Mouse (Mus musculus) spleen, adult 18-20 months (tissue): Measurements from ENCODE around the gene Eloa.
"Not testable (repeated sequence)": the region's sequence is repeated elsewhere in the genome, so short reads cannot be mapped to it uniquely, and the experiment has no call there.

Experiments
- DNase-seq, 2 experiments: peaks; one replicate each; pipeline ENCODE4 v3.0.0; 2022; ENCODE audit warnings: mixed read lengths in 2 of 2

The Eloa gene

DNA sequence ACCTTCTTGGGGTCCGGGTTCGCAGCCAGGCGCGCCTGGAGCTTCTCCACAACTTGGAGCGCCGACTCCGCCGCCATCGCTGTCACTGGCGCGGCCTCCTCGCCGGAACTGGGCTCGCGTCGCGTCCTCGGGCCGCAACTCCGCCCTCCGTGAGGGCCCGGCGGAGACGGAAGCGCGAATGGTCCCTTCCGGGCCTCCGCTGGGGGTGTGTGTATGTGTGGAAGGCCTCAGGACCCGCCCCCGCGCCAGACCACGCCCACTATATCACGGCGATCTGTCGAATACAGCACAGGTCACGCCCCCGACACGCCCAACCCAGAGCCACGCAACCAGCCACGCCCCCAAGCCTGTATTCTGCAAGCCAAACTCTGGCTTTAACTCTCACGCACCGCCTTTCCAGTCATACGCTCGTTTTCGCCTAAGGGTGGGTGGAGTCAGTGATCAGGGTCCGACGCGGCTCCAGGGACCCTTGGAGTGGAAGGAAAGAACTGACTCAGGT lies at the start of gene Eloa:
TSS of gene Eloa (minus strand) at position 215 of the 499 bp plus-strand sequence.
- DNase-seq, result peak; percentile 100

DNA sequence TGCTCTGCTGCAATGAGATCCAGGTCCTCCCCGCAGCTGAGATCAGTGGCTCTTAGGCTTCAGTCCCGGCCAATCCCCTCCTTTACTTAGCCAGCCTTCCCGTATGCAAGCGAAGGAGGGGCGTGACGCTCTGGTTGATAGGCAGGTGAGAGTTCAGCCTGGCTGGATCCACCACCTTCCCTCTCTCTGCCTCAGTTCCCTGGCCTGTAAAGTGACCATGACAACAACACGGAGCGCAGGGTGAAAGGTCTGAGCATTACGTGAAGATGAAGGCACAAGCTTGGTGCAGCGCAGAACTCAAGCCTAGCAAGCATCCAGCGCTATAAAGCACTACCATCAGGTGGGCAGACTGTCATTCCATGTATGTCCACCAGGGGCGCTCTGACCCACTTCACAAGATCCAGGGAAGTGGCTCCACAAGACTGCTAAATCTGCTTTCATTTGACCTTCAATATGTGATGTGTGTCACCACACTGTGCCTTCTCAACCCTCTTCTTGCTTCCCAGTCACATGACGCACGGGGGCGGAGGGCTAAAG lies 49.7 kb upstream of the Eloa start:
- peak; percentile 70 to 83 for DNase-seq

DNA sequence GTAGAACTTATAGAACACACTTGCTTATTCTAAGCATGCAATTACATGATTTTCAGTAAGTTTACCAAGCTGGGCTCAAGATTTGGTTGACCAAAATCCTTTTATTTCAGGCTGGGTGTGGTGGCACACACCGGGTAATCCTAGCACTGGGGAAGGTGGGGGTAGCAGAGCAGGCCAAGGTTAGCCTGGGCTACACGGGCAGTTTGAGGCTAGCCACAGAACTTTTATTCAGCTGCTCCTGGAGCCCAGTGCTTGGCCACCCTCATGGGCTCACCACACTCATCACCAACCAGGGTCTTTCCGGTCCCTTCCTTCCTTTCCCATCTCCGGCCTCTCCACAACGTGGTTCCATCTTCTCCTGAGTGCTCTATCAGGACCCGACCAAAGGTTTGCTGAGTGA lies 49.0 kb upstream of the Eloa start:
- DNase-seq, result no peak

DNA sequence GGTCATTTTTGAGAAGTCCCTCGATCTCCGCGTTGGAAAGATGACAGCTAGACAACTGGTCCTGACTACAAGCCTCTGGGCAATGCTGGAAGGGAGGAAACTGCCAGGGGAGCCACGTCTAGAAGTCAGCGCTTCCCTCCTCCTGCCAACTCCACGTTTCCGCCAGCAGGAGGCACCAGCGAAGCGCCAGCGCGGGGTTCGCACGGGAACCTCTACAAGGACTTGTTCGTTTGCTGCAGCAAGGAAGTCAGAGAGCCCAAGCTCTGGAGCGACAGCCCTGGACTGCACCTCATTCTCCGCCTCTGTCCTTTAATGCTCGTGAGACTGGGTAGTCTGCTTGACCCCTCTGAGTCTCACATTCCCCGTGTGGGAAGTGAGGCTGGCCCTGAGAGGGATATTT lies 48.4 kb upstream of the Eloa start:
- DNase-seq, result peak; percentile 73 to 83

DNA sequence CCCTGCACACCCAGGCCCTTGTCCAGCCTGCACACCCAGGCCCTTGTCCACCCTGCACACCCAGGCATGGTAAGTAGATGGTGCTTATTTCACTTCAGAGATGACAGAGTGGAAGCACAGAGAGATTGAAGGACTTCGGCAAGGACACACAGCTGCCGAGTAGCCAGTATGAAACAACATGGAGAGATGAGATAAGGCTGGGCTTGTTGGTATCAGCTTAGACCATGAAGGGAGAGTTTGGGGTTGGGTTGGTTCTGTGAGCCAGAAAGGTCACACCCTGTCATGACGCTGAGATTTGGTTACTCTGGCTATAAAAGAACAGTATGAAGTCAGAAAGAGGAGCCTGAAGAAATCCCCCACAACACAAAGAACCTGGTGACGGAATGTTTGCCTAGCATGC lies 47.8 kb upstream of the Eloa start:
- DNase-seq, result no peak

DNA sequence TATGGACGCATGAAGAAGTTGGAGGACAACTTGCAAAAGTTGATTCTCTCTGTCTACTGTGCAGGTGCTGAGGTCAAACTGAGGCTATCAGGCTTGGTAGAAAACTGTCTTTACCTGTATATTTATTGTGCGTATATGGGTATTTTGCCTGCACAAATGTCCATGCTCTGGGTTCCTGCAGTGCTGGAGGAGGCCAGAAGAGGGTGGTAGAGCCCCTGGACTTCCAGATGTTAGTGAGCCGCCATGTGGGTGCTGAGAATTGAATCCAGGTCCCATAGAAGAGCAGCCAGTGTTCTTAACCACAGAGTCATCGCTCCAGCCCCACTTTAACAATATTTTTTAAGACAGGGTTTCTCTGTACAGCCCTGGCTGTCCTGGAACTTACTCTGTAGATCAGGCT lies 41.6 kb upstream of the Eloa start:
- no peak for DNase-seq

DNA sequence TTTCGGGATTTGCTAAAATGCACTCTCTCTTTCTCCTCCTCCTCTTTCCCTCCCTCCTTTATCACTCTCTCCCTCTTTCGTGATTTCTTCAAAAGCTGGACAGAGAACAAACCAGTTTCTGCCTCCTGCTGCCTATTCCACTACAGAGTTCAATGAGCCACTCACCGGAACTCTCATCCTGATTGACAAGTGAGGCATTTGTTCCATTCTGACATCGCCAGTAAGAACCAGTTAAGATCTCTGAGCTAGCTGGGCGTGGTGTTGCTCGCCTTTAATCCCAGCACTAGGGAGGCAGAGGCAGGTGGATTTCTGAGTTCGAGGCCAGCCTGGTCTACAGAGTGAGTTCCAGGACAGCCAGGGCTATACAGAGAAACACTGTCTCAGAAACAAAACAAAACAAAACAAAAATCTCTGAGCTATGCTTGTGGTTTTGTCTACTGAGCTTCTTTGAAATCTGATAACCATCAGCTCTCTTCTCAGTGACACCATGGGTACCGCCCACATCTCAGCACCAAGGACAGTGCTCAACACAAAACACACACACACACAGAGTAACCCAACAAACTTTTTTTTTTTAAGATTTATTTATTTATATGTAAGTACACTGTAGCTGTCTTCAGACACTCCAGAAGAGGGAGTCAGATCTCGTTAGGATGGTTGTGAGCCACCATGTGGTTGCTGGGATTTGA lies 38.4 kb upstream of the Eloa start:
- DNase-seq, result not testable (repeated sequence)

DNA sequence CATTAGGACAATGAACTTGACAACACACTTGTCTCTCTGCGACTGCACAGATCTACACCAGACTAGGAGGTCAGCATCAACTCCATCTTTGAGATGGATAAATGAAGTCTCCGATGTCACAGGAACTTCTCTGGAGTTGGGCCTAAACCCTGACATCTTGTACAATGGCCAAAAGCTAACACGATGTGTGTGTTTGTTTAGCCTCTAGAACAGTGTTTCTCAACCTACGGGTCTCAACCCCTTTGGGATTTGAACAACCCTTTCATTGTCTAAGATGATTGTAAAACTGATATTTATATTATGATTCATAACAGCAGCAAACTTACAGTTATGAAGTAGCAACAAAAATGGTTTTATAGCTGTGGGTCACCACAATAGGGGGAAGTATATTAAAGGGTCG lies 36.4 kb upstream of the Eloa start:
- no peak for DNase-seq

DNA sequence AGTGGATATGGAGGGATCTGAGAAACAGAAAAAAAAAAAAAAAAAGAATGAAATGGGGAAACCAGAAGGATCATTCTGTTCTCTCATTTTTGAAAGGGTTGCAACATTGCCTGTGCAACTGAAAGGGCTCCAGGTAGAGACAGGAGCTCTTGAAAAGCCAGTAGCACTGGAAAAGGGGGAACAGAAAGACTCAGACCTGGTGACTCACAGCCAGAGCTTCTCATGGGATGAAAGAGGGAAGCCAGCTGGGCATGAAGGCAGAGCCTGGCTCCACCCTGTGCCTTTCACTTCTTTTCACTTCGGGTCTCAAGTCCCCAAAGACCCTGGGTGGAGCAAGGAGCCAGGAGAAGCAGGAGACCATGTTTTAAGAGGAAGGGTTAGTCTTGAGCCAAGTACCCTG lies 34.5 kb upstream of the Eloa start:
- DNase-seq, result no peak

DNA sequence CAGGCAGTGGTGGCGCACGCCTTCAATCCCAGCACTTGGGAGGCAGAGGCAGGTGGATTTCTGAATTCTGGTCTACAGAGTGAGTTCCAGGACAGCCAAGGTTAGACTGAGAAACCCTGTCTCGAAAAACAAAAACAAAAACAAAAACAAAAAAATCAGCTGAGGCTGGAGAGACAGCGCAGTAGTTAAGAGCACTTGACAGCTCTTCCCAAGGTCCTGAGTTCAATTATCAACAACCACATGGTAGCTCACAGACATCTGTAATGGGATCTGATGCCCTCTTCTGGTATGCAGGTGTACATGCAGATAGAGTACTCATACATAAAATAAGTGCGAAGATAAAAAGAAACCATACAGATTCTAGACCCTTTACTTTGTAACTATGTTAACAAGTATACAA lies 32.3 kb upstream of the Eloa start:
- no peak for DNase-seq

DNA sequence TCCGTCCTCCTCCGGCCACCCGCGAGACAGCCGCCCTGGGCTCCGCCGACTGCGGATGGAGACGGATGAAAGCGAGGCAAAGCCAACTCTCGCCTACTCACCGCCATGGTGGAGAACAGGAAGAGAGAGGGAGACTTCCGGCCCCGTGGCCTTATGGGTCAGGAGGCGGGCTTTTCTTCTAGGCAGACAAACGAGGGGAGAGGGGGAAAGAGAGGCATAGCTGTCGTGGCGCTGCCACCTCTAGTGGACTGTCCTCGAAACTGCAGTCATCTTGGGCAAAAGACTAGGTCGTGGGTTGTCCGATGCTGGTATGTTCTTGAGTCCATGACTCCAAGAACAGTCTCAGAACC lies 31.7 kb upstream of the Eloa start, which contains the start of gene Rpl11:
TSS of gene Rpl11 (minus strand) at position 182 of the 350 bp plus-strand sequence.
- peak; percentile 85 to 86 for DNase-seq

DNA sequence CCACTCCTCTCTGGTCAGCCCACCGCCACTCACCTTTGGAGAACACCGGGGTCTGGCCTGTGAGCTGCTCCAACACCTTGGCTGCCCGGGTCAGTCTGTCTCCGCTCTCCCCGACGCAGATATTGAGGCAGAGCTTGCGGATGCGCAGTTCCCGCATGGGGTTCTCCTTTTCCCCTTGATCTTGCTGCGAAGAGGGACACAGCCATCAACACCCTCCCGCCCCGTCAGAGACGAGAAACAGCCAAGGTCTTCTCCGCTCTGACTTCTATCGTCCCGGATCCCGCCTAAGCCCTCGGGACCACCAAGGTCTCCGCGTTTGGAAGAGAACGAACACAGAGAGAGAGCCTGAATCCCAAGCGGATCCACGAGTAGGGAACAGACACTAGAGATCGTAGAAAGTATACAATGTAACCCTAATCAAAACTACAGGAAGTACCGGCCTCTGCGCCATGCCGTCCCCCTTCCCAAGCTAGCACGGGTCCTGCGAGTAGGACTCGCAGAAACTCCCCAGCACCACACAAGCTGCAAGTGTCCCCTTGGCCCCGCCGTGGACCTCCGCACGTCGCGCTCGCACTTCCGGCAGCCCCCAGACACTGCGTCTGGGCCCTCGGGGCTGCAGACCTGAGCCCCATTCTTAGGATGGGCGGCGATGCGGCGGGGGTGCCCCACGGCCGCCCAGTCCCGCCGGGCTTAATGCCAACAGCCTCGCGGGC lies 31.1 kb upstream of the Eloa start:
- DNase-seq, result no peak

DNA sequence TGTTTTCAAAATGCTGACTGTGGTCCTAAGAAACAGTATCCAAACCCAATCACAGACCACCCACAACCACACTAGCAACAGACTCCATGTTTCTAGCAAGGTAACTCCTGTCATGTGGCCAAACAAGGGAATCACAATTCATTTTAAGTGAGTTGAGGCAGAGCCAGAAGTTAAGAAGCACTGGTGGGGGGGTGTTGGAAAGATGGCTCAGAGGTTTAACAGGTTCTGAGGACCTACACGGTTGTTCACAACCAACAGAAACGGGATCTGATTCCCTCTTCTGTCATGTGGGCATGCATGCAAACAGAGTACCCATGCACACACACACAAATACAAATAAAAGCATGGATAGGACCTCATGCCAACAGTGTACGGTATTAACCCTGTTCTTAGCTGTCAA lies 30.5 kb upstream of the Eloa start:
- DNase-seq, result no peak

DNA sequence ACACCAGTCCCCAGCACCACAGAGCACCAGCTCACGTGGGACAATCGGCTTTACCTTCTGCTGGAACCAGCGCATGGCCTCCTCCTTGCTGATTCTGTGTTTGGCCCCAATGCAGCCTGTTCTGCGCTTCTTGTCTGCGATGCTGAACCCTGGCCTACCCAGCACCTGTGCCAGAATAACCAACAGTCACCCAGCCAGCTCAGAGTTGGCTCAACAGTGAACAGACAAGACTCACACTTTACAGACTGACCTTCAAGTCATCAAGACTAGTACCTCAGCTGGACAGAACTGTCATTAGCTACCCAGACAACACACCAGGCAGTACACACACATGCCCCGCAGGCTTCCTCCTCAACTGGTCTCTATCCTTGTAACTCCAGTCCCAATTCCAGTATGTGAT lies 28.7 kb upstream of the Eloa start:
- no peak for DNase-seq

DNA sequence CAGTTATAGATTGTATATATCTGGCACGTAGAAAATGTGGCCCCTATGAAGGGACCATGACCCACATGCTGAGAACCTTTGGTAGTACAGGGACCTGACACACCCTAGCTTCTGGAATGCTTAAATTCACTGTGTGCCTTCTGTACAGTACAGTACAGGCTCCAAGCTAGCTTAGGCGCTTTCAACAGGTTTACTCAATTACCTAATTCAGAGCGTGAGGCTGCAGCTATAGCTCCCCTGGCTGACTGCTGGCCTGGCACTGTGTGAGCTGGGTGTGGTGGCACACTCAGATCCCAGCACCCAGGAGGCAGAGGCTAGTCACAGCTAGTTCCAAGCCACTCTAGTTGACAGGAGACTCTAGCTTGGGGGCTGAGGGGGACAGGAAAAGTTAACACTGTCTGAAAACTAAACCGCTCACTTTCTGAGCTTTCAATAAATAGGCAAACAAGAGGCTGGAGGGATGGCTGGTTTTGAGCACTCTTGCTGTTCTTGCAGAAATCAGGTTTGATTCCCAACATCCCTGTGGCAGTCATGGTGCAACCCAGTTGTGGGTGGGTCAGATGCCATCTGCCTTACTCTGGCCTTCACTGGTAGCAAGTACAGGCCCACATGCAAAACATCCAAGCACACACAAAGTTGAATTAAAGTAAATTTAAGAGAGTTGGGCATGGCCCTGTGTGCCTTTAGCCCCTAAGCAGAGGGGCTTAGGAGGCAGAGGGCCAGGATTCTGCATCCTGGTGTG lies 26.9 kb upstream of the Eloa start:
- DNase-seq, result no peak

DNA sequence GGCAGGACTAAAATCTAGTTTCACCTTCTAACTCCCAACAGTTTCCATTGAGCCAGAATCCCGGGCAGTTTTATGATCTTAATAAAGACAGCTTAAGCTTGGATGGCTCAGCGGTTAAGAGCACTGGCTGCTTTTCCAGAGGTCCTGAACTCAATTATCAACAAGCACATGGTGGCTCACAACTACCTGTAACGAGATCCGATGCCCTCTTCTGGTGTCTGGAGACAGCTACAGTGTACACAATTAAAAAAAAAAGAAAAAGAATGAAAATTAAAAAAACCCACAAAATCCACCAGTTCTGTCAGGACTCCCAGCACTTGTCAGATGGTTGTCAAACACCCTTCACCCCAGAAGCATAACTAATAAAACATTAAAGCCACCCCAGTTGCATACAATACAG lies 26.1 kb upstream of the Eloa start:
- no peak for DNase-seq

DNA sequence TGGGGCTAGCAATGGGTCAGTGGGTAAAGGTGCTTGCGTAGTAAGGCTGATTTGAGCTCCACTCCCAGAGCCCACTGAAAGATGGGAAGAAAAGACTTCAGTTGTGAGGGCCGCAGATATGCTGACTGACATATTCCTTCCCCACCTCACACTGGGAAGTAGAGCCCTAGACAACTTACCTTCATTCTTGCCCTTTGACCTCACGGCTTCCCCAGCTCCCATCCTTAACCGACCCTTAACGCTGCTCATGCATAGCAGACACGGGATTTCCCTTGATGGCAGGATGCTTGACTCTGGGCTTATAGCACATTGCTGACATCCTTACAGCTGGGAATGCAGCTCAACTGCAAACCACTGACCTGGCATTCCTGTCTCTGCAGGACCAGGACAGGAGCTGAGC lies 25.3 kb upstream of the Eloa start:
- no peak for DNase-seq

DNA sequence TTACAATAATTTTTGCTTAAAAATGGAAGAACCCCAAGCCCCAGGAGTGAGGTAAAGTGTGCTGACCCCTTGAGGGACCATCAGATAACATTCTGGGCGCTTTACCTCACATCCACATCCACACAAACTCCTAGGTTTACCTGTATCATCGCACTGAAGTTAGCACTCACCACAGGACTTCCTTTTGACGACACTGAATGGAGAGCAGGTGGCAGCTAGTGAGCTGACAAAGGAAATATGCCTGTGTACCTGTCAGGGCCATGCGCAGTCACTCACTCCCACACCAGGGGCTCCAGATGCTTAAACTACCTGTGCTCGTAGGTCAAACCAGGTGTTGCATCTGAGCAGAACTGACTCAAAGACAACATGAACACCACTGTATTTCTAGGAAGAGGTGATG lies 23.5 kb upstream of the Eloa start:
- no peak for DNase-seq

DNA sequence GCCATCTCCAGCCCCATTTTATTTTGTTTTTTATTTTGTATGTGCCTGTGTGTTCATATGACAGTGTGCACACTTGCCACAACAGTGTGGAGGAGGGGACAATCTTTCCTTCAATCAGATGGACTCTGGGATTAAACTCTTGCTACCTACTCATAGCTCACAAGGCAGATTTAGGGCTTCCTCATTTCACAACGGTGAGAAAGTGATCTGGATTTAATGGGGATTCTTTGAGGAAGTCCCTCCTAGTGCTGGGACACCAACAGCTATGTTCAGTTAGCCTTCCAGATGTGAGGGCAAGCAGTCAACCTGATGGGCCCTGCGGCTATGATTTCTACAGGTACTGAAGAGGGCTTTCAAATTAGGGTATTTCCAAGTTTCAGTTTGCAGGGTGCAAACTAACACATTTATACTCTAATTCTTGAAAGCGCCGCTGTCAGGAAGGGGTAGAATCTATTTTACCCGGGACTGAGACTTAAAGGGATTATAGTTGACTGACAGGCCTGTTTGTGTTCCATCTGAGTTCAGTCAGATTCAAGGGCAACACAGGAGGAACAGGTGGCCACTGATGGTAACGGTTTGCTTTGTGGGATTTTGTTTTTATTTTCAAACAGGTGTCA lies 22.3 kb upstream of the Eloa start:
- DNase-seq, result no peak

DNA sequence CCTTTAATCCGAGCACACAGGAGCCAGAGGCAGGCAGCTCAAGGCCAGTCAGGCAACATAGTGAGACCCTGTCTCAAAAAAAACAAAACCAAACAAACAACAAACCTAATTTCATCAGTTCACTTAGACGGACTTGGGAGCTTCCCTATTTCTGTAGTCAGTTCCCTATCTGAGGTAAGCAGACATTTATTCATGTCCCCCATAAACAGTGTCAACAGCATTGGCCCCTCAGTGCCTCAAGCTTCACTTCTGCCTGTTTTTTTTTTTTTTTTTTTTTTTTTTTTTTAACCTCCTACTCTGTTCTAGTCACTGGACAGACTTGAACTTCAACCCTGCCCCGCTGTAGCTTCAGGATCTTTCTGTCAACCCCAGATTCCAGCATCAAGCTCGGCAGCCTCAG lies 13.5 kb upstream of the Eloa start:
- no peak for DNase-seq

DNA sequence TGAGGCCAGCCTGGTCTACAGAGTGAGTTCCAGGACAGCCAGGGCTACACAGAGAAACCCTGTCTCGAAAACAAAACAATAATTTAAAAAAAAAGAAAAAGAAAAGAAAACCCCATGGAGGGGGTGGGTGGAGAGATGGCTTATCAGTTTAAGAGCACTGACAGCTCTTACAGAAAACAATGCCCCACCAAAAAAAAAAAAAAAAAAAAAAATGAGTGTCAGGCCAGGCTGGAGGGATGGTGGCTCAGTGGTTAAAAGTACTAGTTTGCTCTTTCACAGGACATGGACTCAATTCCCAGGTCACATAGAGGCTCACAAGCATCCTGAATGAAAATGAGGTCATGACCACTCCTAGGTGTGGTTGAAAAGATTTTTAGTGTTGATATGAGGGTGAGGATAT lies 11.7 kb upstream of the Eloa start:
- no peak for DNase-seq

DNA sequence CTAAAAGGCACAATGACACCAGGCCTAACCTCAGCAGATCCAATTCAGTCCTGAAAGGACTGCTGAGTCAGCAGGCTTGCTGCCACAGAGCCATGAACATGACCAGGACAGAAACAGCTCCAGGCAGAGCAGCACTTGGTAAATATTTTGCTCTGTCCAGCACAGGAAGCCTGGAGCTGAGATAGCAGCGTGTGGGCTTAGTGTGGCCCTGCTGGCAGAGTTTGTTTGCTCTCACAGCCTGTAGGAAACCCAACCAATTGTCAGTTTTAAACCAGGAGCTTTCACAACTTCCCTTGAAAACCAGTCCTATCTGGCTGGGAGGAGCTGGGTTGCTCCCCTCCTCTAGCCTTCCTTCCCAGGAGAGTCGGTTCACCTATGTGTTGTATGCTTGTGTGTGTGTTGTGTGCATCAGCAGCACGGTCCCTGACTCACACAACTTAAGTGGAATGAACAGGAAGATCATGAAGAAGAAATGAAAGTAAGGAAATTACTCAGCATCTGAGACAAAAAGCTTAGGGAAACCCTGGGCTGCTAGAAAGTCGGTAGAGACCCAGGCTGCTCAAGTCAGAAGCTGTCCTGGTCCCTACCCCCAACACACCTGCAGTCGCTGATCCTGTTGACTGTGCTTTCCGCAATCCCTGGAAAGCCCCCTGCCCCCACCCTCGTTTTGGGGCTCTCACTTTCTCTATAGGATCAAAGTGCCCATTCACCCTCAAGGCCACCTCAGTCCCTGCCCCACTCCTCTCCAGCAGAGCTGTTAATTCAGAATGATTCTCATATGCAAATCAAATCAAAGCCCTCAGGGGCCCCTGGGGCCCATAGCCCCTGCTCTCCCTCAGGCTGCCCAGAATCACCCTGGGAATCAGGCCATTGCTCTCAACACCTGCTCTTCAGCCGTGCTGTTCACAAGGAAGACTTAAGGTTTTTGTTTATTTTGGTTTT lies 9.7 kb upstream of the Eloa start:
- DNase-seq, result no peak
